Mouse (Mus musculus) c-Kit-positive CD71-positive TER-119-negative erythroid progenitor cells, embryonic 14.5 days (primary cell): ENCODE data around the gene Paqr8.

Source experiments
- DNase-seq: peaks from one replicate; pipeline ENCODE4 v3.0.0-alpha.2; 2013; ENCODE audit warnings: low read depth

Gene Paqr8

DNA sequence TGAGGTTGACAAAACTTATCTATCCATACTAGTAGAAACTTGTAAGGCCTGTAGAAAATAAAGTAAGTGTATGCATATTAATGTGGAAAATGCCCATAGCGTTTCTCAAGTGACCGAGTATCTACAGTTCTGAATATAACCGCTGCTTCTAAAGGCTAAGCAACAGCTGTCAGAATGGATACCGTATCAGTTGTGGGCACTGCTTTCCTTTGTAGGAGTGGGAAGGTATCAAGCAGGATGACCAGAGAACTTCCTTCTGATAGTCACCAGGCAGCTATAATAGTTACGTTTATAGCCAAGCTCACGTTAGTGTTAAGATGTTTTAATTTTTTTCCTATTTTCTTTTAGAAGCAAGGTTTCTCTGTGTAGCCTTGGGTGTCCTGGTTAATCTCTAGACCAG is 83.0 kb downstream of the Paqr8 start:
- DNase-seq = no peak

- DNase-seq = no peak
Measured at GRCm38 (mm10) chr1:20974341-20975135, 84.1 kb downstream of the Paqr8 start.

DNA sequence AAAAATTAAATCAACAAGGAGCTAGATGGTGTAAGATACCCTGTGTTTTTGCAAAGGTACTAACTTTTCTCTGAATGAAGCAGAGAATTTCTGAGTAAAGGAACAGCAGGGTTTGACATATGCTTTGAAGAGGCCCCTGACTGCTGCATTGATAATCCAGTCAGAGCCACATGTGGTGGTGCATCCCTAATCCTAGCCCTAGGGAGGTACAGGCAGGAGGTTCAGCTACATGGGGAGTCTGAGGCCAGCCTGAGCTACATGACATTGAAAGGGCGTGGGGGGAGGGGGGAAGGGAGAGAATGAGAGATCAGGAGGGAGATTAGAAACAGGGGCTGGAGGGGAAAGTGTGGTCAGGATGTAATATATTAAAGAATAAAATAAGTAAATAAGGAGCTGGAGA is 90.1 kb downstream of the Paqr8 start:
- DNase-seq = no peak

GRCm38 (mm10) chr1:20981764-20982163 is 91.4 kb downstream of the Paqr8 start:
- no peak for DNase-seq

DNA sequence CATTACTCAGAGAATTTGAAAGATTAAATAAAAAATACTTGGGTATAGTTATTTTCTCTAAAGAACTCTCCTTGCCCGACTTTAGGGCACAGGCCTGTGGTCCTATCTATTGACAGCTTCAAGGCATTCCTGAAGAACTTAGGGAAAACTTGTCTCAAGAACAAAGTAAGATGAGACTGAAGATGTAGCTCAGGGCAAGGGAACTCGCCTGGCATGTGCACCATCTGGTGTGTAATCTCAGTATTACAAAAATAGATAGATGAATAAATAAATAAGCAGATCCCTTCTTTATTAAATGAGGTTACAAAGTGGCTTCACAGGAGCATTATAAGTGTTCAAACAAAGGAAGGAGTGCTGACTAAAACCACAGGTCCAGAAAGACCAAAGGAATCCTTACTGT is 93.7 kb downstream of the Paqr8 start:
- no peak for DNase-seq

- DNase-seq = no peak
Measured at GRCm38 (mm10) chr1:20984582-20984981, 94.2 kb downstream of the Paqr8 start.

DNA sequence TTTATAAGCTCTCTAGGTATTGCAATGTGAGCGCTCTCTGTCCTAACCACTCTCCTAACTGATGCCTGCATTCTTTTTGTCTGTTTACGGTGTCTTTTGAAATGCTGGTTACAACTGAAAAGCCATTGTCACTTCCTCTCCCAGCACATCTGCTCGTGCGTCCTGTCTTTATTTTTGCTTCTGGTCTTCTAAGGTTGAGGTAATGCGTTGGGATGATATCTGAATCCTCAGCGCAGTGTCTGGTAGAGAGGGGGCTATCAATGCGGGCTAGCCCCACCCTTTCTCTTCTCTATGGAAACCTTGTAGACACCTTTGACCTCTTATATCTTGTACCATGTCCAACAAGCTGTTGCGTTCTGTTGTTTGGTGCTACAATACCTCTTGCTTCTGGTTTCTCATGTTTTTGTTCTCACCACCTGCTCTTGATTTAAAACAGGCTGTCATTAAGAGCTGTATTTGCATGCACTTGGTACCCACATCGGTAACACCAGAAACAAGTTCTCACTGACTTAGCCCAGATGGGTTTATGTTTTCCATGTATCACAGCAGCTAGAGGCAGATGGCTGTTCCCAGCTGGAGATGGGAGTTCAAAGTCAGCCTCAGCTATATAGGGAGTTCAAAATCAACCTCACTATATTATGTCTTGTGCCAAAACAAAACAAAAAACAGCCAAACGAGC is 96.1 kb downstream of the Paqr8 start:
- no peak for DNase-seq
